Mouse (Mus musculus) heart, postnatal 0 days (tissue): ENCODE measurements at regions not wholly inside any gene's neighbourhood (a gene's known extent, or its start where the extent isn't known, plus 50 kb on each side); places are given as distances from the start of the nearest gene placed in this dataset.

Source experiments
- CTCF ChIP-seq: IDR thresholded peaks from 2 replicates; pipeline ENCODE4 v1.5.1; 2016; ENCODE audit warnings: antibody characterized with exemption, control low read depth, low read depth
- EP300 ChIP-seq: IDR thresholded peaks from 2 replicates; pipeline ENCODE4 v1.6.1; 2016; ENCODE audit warnings: antibody characterized with exemption, low read depth

- no peak for TF ChIP-seq CTCF
- no peak for TF ChIP-seq EP300
Observed at GRCm38 (mm10) chr3:6182533-6182932, 431.9 kb downstream of the Gm8797 start.
